Mouse (Mus musculus): ENCODE measurements at regions not wholly inside any gene's neighbourhood (a gene's known extent, or its start where the extent isn't known, plus 50 kb on each side); places are given as distances from the start of the nearest gene placed in this dataset.

GRCm38 (mm10) chr3:115497420-115497819, 217.5 kb downstream of the S1pr1 start:
- no peak overlapping the region for H3K4me3 ChIP-seq (ENCODE audit: control insufficient read depth, insufficient read depth, low read length)
- no peak for DNase-seq
- H3K27me3 ChIP-seq (ENCODE audit: control insufficient read depth, insufficient read depth, low read length), result no peaks in the 10 kb centered on the region
- 95% methylated on average over 1 of the region's 1 CpGs for WGBS
- TF ChIP-seq CTCF (IDR thresholded peaks at IDR 0.05; ENCODE audit: borderline replicate concordance, control insufficient read depth, extremely low read depth, insufficient read depth, low read length, poor library complexity) (no peak), POLR2A (IDR thresholded peaks at IDR 0.05; ENCODE audit: control insufficient read depth, extremely low read depth, insufficient read depth, low read length, poor library complexity) (no peak)
- no peaks in the 10 kb centered on the region for H3K4me1 ChIP-seq (replicated peaks; ENCODE audit: control insufficient read depth, insufficient read depth, low read length)
- no peak overlapping the region for H3K27ac ChIP-seq (ENCODE audit: control insufficient read depth, insufficient read depth, low read length)
- no peaks in the 10 kb centered on the region for H3K36me3 ChIP-seq (ENCODE audit: control insufficient read depth, insufficient read depth, low read length)

GRCm38 (mm10) chr3:115496110-115496509, 218.8 kb downstream of the S1pr1 start:
- Histone ChIP-seq H3K4me3 (ENCODE audit: control insufficient read depth, insufficient read depth, low read length) (no peak overlapping the region), H3K4me1 (replicated peaks; ENCODE audit: control insufficient read depth, insufficient read depth, low read length) (no peaks in the 10 kb centered on the region), H3K27me3 (ENCODE audit: control insufficient read depth, insufficient read depth, low read length) (no peaks in the 10 kb centered on the region), H3K36me3 (ENCODE audit: control insufficient read depth, insufficient read depth, low read length) (no peaks in the 10 kb centered on the region), H3K27ac (ENCODE audit: control insufficient read depth, insufficient read depth, low read length) (no peak overlapping the region)
- WGBS, result 80% methylated on average over 3 of the region's 3 CpGs
- TF ChIP-seq CTCF (IDR thresholded peaks at IDR 0.05; ENCODE audit: borderline replicate concordance, control insufficient read depth, extremely low read depth, insufficient read depth, low read length, poor library complexity) (no peak), POLR2A (IDR thresholded peaks at IDR 0.05; ENCODE audit: control insufficient read depth, extremely low read depth, insufficient read depth, low read length, poor library complexity) (no peak)
- DNase-seq, result no peak

GRCm38 (mm10) chr3:115495692-115496091, 219.2 kb downstream of the S1pr1 start:
- Histone ChIP-seq H3K27ac (ENCODE audit: control insufficient read depth, insufficient read depth, low read length) (no peak overlapping the region), H3K36me3 (ENCODE audit: control insufficient read depth, insufficient read depth, low read length) (no peaks in the 10 kb centered on the region), H3K27me3 (ENCODE audit: control insufficient read depth, insufficient read depth, low read length) (no peaks in the 10 kb centered on the region), H3K4me1 (replicated peaks; ENCODE audit: control insufficient read depth, insufficient read depth, low read length) (no peaks in the 10 kb centered on the region), H3K4me3 (ENCODE audit: control insufficient read depth, insufficient read depth, low read length) (no peak overlapping the region)
- no peak for DNase-seq
- TF ChIP-seq CTCF (IDR thresholded peaks at IDR 0.05; ENCODE audit: borderline replicate concordance, control insufficient read depth, extremely low read depth, insufficient read depth, low read length, poor library complexity), result no peak
- TF ChIP-seq POLR2A (IDR thresholded peaks at IDR 0.05; ENCODE audit: control insufficient read depth, extremely low read depth, insufficient read depth, low read length, poor library complexity), result no peak

GRCm38 (mm10) chr3:115468980-115469379, 245.9 kb downstream of the S1pr1 start:
- Histone ChIP-seq H3K4me3 (ENCODE audit: control insufficient read depth, insufficient read depth, low read length) (no peak overlapping the region), H3K27ac (ENCODE audit: control insufficient read depth, insufficient read depth, low read length) (no peak overlapping the region), H3K27me3 (ENCODE audit: control insufficient read depth, insufficient read depth, low read length) (no peaks in the 10 kb centered on the region), H3K4me1 (replicated peaks; ENCODE audit: control insufficient read depth, insufficient read depth, low read length) (no peaks in the 10 kb centered on the region), H3K36me3 (ENCODE audit: control insufficient read depth, insufficient read depth, low read length) (no peaks in the 10 kb centered on the region)
- TF ChIP-seq POLR2A (IDR thresholded peaks at IDR 0.05; ENCODE audit: control insufficient read depth, extremely low read depth, insufficient read depth, low read length, poor library complexity) (no peak), CTCF (IDR thresholded peaks at IDR 0.05; ENCODE audit: borderline replicate concordance, control insufficient read depth, extremely low read depth, insufficient read depth, low read length, poor library complexity) (no peak)
- no peak for DNase-seq
- 89% methylated on average over 4 of the region's 4 CpGs for WGBS

GRCm38 (mm10) chr3:115467850-115468249, 247.0 kb downstream of the S1pr1 start:
- no peak for DNase-seq
- TF ChIP-seq POLR2A (IDR thresholded peaks at IDR 0.05; ENCODE audit: control insufficient read depth, extremely low read depth, insufficient read depth, low read length, poor library complexity) (no peak), CTCF (IDR thresholded peaks at IDR 0.05; ENCODE audit: borderline replicate concordance, control insufficient read depth, extremely low read depth, insufficient read depth, low read length, poor library complexity) (no peak)
- Histone ChIP-seq H3K27ac (ENCODE audit: control insufficient read depth, insufficient read depth, low read length) (no peak overlapping the region), H3K36me3 (ENCODE audit: control insufficient read depth, insufficient read depth, low read length) (no peaks in the 10 kb centered on the region), H3K4me3 (ENCODE audit: control insufficient read depth, insufficient read depth, low read length) (no peak overlapping the region), H3K4me1 (replicated peaks; ENCODE audit: control insufficient read depth, insufficient read depth, low read length) (no peaks in the 10 kb centered on the region), H3K27me3 (ENCODE audit: control insufficient read depth, insufficient read depth, low read length) (no peaks in the 10 kb centered on the region)
- 81% methylated on average over 2 of the region's 2 CpGs for WGBS

GRCm38 (mm10) chr3:115462623-115463022, 252.2 kb downstream of the S1pr1 start:
- Histone ChIP-seq H3K36me3 (ENCODE audit: control insufficient read depth, insufficient read depth, low read length) (no peaks in the 10 kb centered on the region), H3K27me3 (ENCODE audit: control insufficient read depth, insufficient read depth, low read length) (no peaks in the 10 kb centered on the region), H3K4me1 (replicated peaks; ENCODE audit: control insufficient read depth, insufficient read depth, low read length) (no peaks in the 10 kb centered on the region), H3K4me3 (ENCODE audit: control insufficient read depth, insufficient read depth, low read length) (no peak overlapping the region), H3K27ac (ENCODE audit: control insufficient read depth, insufficient read depth, low read length) (no peak overlapping the region)
- DNase-seq, result no peak
- no peak for TF ChIP-seq CTCF (IDR thresholded peaks at IDR 0.05; ENCODE audit: borderline replicate concordance, control insufficient read depth, extremely low read depth, insufficient read depth, low read length, poor library complexity)
- TF ChIP-seq POLR2A (IDR thresholded peaks at IDR 0.05; ENCODE audit: control insufficient read depth, extremely low read depth, insufficient read depth, low read length, poor library complexity), result no peak
- 88% methylated on average over 3 of the region's 3 CpGs for WGBS
